Mouse (Mus musculus) olfactory bulb, adult 2 months (tissue): ENCODE results near the gene Htra3.

ENCODE experiments used
- CTCF ChIP-seq: fragments of 200-500 bp; IDR thresholded peaks from 2 replicates; pipeline ENCODE4 v1.5.1; 2012; ENCODE audit warnings: low read depth, mild to moderate bottlenecking, low read length, moderate library complexity; ENCODE audit not compliant: insufficient read depth
- POLR2A ChIP-seq: fragments of 200-500 bp; IDR thresholded peaks from 2 replicates; pipeline ENCODE4 v1.6.1; 2012; ENCODE audit warnings: mild to moderate bottlenecking, low read depth, low read length, moderate library complexity; ENCODE audit not compliant: insufficient read depth

DNA sequence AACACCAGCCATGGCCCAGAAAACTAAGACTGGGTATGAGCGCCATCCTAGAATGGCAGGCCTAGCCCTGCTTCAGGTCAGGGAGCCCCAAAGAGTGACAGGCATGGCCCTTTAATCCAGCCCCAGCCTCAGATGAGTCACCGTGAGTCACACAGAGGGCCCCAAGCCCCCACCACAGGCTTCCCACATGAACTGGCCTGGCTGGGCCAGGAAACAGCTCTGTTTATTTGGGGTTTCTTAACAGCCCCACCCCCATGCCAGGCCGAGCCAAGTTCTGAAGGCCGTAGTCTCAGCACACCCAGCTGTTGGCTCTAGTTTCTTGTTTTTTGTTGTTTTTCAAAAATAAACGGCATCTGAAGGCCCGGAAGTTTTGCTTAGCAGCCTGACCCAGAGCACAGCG, 6.5 kb downstream of the Htra3 start:
- TF ChIP-seq CTCF (no peak), POLR2A (no peak)
